Comparison of ENCODE assay signal across 12 mouse cellular contexts in the genomic region with DNA sequence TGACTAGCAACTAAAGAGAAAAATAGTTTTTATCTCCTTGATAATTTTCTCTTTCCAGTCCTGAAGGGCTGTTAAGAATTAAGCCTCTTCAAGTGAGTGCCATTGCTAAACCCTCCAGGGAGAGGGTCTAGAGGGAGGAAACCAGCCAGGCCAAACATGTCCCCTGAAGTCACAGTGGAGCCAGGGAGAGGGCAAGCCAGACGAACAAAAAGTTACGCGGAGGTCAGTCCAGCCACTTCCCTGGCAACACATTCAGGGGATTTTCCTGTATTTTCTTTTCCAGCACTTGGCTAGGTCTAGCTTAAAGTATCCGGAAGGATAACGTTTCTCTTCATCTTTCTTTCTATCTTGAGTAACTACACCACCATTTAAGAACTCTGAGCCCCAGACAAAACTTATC. TPM values are rescaled to one million over a fixed set of nuclear protein-coding genes. Genes with fewer than 3 reads are reported as not detected.
DNase-seq lines count a peak whose midpoint lies in the region; TF ChIP-seq lines count a peak whose summit lies in the region.
"Had no signal": no experiment of that assay in that cellular context is flagged by ENCODE, and none has a peak within 500 bp of the region (broad histone marks: within the 10 kb centered on the region; RNA-seq: fewer than 3 reads in every experiment).

No protein-coding gene starts in this region.

- TF ChIP-seq CTCF in gastrocnemius, adult 2 months (IDR thresholded peaks at IDR 0.05) = no peak

- peak; percentile 49 for DNase-seq in gastrocnemius, adult 2 months
- DNase-seq in gastrocnemius, adult 8-10 months (ENCODE audit: low spot score in 2 of 2) = no peak
- DNase-seq in 3T3-L1 (ENCODE audit: low read depth, low spot score) = peak; percentile 24
- peak; percentile 71 to 84 for DNase-seq in heart, adult 18-20 months
- DNase-seq in heart, postnatal 14 days = peak; percentile 26 to 50
- DNase-seq in right cerebral cortex, postnatal 36 days (ENCODE audit: low spot score in 2 of 2) = no peak
- no peak for DNase-seq in liver
- DNase-seq: adrenal gland, adult 8-10 months; cerebellum, postnatal 14 days; midbrain, embryonic 14.5 days had no signal

- no peak overlapping the region for H3K4me3 ChIP-seq in gastrocnemius, adult 2 months
- H3K4me3 ChIP-seq: limb, embryonic 15.5 days had no signal

- H3K27ac ChIP-seq in gastrocnemius, adult 2 months = peak overlapping the region; percentile 68
- H3K27ac ChIP-seq: hindbrain, postnatal 0 days; limb, embryonic 15.5 days had no signal

- intact Hi-C loops in gastrocnemius, adult 2 months (cut with DNase I) = no loop called here
- intact Hi-C loops in heart, postnatal 14 days (cut with DNase I) = no loop called here

RNA-seq across cellular contexts. Expression of gene Synpo2, which starts 8.4 kb away (rescaled TPM):
- total RNA-seq in gastrocnemius, adult 2 months (2021) = 100 to 1,000 TPM; 209 to 273 TPM
- total RNA-seq in gastrocnemius, adult 8-10 months (2022) = 100 to 1,000 TPM; 229 to 273 (median 251) TPM
- total RNA-seq in heart, adult 18-20 months (2021) = 10 to 100 TPM; 73.4 to 88.1 TPM
- 10 to 100 TPM; 62.0 to 65.2 TPM for total RNA-seq in heart, postnatal 14 days (2021)

RNA-seq across cellular contexts. Expression of gene Sec24d, which starts 22.9 kb away (rescaled TPM):
- 1 to 10 TPM; 5.2 to 9.8 TPM for total RNA-seq in gastrocnemius, adult 2 months (2021)
- total RNA-seq in gastrocnemius, adult 8-10 months (2022) = 1 to 10 TPM; 3.8 to 4.2 (median 4.0) TPM
- 10 to 100 TPM; 26.5 to 34.2 TPM for total RNA-seq in heart, adult 18-20 months (2021)
- total RNA-seq in heart, postnatal 14 days (2021) = 10 to 100 TPM; 43.5 to 54.0 TPM

Comparison
In these comparisons a context has a peak if more than half of its experiments do, and no peak if none do; other contexts are left out.
1. DNase-seq: peak in gastrocnemius, adult 2 months (single experiment), 3T3-L1 (single experiment), heart, adult 18-20 months (2 of 2) and heart, postnatal 14 days (2 of 2); none in gastrocnemius, adult 8-10 months (0 of 2), right cerebral cortex, postnatal 36 days (0 of 2) and liver (single experiment).